Mouse (Mus musculus) left cerebral cortex, adult 6 months (tissue): ENCODE results near the gene Mrgprg. TPM values are rescaled to one million over a fixed set of nuclear protein-coding genes. Genes with fewer than 3 reads are reported as not detected.

ENCODE experiments used
- long read RNA-seq, 2 experiments: library from polyadenylated mRNA; unstranded; transcript quantifications; one replicate each; pipeline ENCODE4 v2.0.0; 2019 to 2020
- polyA plus RNA-seq: library from polyadenylated mRNA; unstranded; fragments of <200 nt; fragmentation: Nextera tagmentation; gene quantifications from 2 replicates; pipeline ENCODE4 v1.2.3, GENCODE M21; 2021

Gene Mrgprg
- not detected in 2 replicates for polyA plus RNA-seq
- long read RNA-seq, experiment 1: 0 reads
- long read RNA-seq, experiment 2: 0 reads

DNA sequence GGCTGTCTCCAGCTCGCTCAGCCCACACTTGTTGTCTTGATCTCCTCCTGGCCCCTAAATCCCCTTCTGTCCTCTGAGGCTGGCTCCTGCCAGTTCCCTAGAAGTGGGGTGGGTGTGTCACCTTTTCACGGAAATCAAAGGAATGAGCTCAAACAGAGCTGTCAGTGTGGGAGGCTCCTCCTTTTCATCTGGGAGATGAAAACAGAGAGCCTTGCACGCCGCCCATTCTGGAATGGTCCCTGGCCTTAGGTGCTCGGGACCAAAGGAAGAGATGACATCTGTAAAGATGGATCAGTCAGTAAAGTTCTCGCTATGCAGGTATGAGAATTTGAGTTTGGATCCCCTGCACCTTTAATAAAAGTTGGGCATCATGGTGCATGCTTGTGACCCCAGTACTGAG lies at the start of gene Mrgprg:
Gene Mrgprg, minus strand, starts transcription at position 101 of the 400 bp plus-strand sequence.

GRCm38 (mm10) chr7:143783996-143784829 lies 17.4 kb upstream of the Mrgprg start, which contains the start of gene Mrgpre:
Mrgpre (minus strand) TSS chr7:143784500.

DNA sequence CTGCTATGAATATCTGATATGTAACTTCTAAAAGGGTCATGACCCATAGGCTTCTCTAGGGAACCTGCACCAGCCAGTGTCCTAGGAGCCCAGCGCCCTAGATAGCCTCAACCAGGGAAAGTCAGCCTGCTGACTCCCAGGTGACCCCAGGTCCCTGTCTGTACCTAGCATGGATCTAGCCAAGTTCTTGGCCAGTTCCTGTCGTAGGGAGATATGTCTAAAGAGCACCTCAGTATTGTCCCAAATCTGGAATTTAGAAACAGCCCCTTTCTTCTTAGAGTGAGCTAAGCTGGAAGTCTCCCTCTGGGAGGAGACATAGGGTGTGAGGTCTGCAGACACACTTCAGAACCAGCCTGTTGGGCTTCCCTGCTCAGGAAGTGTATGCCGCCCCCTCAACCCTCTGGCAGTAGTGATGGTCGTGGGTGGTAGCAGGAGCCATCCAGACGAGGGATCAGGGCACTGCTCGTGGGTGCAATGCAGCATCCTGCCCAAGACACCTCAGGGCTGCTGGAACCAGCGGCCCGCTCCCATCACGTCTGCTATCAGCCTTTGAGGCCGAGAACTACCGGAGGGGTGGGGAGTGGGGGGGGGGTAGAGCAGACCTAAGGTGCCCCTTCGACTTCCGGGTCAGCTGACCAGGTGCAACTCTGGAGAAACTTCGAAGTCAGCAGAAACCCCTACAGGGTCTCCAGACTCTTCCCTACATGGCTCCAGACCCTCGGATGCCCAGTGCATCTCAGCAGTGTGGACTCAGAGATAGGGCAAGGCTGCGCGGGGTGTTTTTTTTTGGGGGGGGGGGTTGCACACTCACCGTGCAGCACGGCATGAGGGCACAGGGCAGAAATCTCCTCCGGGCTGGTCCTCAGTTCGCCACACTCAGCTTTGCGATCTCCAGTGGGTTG lies 10.4 kb downstream of the Mrgprg start, which contains the start of gene Osbpl5:
Gene Osbpl5, minus strand, starts transcription at position 861 of the 902 bp plus-strand sequence.

Other genes with a start within 250 kb of the Mrgprg start
- 76.0 and 98.0 TPM in 2 replicates for gene Nap1l4, start 217.9 kb downstream of the Mrgprg start, polyA plus RNA-seq
- gene Cars, start 166.9 kb downstream of the Mrgprg start, polyA plus RNA-seq: 21.9 and 28.7 TPM in 2 replicates
- gene Tnfrsf26, start 138.3 kb downstream of the Mrgprg start, polyA plus RNA-seq: 0.05 and 0.12 TPM in 2 replicates
- 1.3 and 2.2 TPM in 2 replicates for gene Tnfrsf22, start 117.3 kb downstream of the Mrgprg start, polyA plus RNA-seq
- gene Tnfrsf23, start 81.1 kb downstream of the Mrgprg start, polyA plus RNA-seq: 0.28 and 0.31 TPM in 2 replicates
- gene Osbpl5, start 10.0 kb downstream of the Mrgprg start, polyA plus RNA-seq: 6.8 and 9.4 TPM in 2 replicates
- 4.8 and 6.3 TPM in 2 replicates for gene Mrgpre, start 17.5 kb upstream of the Mrgprg start, polyA plus RNA-seq
- 1.5 and 2.2 TPM in 2 replicates for gene Nadsyn1, start 55.9 kb upstream of the Mrgprg start, polyA plus RNA-seq
- gene Dhcr7, start 56.2 kb upstream of the Mrgprg start, polyA plus RNA-seq: 14.2 and 19.9 TPM in 2 replicates
- gene Gm498, start 99.8 kb upstream of the Mrgprg start, polyA plus RNA-seq: not detected in 2 replicates
- gene Shank2, start 234.9 kb upstream of the Mrgprg start, polyA plus RNA-seq: 12.2 and 13.8 TPM in 2 replicates